Comparison of ENCODE assay signal across 15 mouse cellular contexts in the genomic region with DNA sequence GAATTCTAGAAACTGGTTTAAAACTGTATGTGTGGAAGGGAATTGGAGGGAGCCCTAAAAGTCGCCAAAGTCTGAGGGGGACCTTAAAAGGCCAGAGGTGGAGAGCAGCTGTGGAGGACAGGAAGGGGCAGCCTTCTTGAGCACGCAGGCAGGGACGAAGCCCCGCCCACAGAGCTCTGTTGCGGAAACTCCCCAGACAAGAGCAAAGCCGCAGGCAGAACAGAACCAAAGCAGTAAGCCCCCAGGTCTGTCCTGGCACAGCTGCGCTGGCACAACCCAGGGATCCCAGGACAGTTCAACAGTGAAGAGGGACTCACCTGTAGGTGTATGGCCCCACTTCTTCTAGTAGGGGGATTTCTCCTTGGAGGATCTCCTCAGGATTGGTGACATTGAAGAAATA. TPM values are rescaled to one million over a fixed set of nuclear protein-coding genes. Genes with fewer than 3 reads are reported as not detected.
DNase-seq lines count a peak whose midpoint lies in the region; ATAC-seq lines count a peak whose summit lies in the region.
"Had no signal": no experiment of that assay in that cellular context is flagged by ENCODE, and none has a peak within 500 bp of the region (broad histone marks: within the 10 kb centered on the region; RNA-seq: fewer than 3 reads in every experiment).

No protein-coding gene starts in this region.

- peaks cover 30% of the 10 kb centered on the region for H3K36me3 ChIP-seq in midbrain, embryonic 16.5 days (ENCODE audit: control insufficient read depth, insufficient read depth, low read length)

- H3K4me2 ChIP-seq in midbrain, embryonic 16.5 days (ENCODE audit: low read length): no peak overlapping the region
- H3K4me2 ChIP-seq: embryonic facial prominence, embryonic 12.5 days; hindbrain, embryonic 12.5 days; midbrain, embryonic 11.5 days had no signal

- H3K4me1 ChIP-seq in midbrain, embryonic 16.5 days (ENCODE audit: control insufficient read depth, insufficient read depth, low read length): no peaks in the 10 kb centered on the region

- no peak overlapping the region for H3K27ac ChIP-seq in midbrain, embryonic 16.5 days (ENCODE audit: low read length)
- H3K27ac ChIP-seq: embryonic facial prominence, embryonic 12.5 days; heart, embryonic 10.5 days; hindbrain, embryonic 12.5 days had no signal

- H3K4me3 ChIP-seq in midbrain, embryonic 16.5 days (ENCODE audit: low read depth, low read length): no peak overlapping the region
- H3K4me3 ChIP-seq: embryonic facial prominence, embryonic 12.5 days; heart, embryonic 10.5 days; hindbrain, embryonic 12.5 days had no signal

- WGBS in midbrain, embryonic 16.5 days: 71% methylated on average over 7 of the region's 7 CpGs

- 0 out of 2 replicates have a peak, but pooled peaks cover 4% of the 10 kb centered on the region for H3K9me3 ChIP-seq in midbrain, embryonic 16.5 days (replicated peaks; ENCODE audit: control insufficient read depth, low read length, poor library complexity, severe bottlenecking)
- H3K9me3 ChIP-seq: embryonic facial prominence, embryonic 12.5 days; heart, embryonic 10.5 days had no signal

- H3K27me3 ChIP-seq in midbrain, embryonic 16.5 days (ENCODE audit: control insufficient read depth, insufficient read depth, low read depth, low read length): no peaks in the 10 kb centered on the region
- H3K27me3 ChIP-seq: embryonic facial prominence, embryonic 12.5 days; hindbrain, embryonic 12.5 days had no signal

- H3K9ac ChIP-seq in midbrain, embryonic 16.5 days (ENCODE audit: low read depth, low read length): no peak overlapping the region
- H3K9ac ChIP-seq: embryonic facial prominence, embryonic 12.5 days; hindbrain, embryonic 12.5 days had no signal

- peak; percentile 28; the same call in 1 of the 2 replicates for ATAC-seq in neutrophil, adult 5-6 weeks (ENCODE audit: extremely low read depth, insufficient number of reproducible peaks, low FRiP score, poor library complexity, severe bottlenecking)
- no peak for ATAC-seq in midbrain, embryonic 16.5 days
- ATAC-seq: forebrain, embryonic 14.5 days had no signal

- peak; percentile 84 for DNase-seq in A20 (ENCODE audit: low read depth, low spot score)
- peak; percentile 75 for DNase-seq in CD4-positive helper T cell, adult 2 months (ENCODE audit: low read depth, low spot score)
- DNase-seq in induced T-regulatory cell, adult 2 months (ENCODE audit: low read depth): peak; percentile 85
- no peak for DNase-seq in cerebellum, postnatal 14 days
- no peak for DNase-seq in c-Kit-positive CD71-positive TER-119-positive erythroid progenitor cells, embryonic 14.5 days (ENCODE audit: low spot score)
- DNase-seq: adrenal gland, postnatal 14 days; cerebellum, adult 9-10 months; layer of hippocampus, postnatal 36 days had no signal

RNA-seq across cellular contexts. Expression of a gene that starts 21.8 kb away (rescaled TPM):
- 63.6 and 64.9 TPM in 2 replicates for total RNA-seq in neutrophil, adult 5-6 weeks (2017)
- polyA plus RNA-seq in midbrain, embryonic 16.5 days (2015; fragmentation: Nextera tagmentation; extraction: Ambion mirVana): 26.7 and 27.8 TPM in 2 replicates

RNA-seq across cellular contexts. Expression of a gene that starts 49.9 kb away (rescaled TPM):
- total RNA-seq in neutrophil, adult 5-6 weeks (2017): 42.7 and 43.7 TPM in 2 replicates
- 57.8 and 62.0 TPM in 2 replicates for polyA plus RNA-seq in midbrain, embryonic 16.5 days (2015; fragmentation: Nextera tagmentation; extraction: Ambion mirVana)

Comparison
In these comparisons a context has a peak if more than half of its experiments do, and no peak if none do; other contexts are left out.
1. DNase-seq: peak in A20 (single experiment), CD4-positive helper T cell, adult 2 months (single experiment) and induced T-regulatory cell, adult 2 months (single experiment); none in cerebellum, postnatal 14 days (0 of 2) and c-Kit-positive CD71-positive TER-119-positive erythroid progenitor cells, embryonic 14.5 days (single experiment).